Mouse (Mus musculus): ENCODE measurements around the gene Nme7.

Gene Nme7

GRCm38 (mm10) chr1:164440708-164441407, 136.9 kb downstream of the Nme7 start:
- no peak for DNase-seq

DNA sequence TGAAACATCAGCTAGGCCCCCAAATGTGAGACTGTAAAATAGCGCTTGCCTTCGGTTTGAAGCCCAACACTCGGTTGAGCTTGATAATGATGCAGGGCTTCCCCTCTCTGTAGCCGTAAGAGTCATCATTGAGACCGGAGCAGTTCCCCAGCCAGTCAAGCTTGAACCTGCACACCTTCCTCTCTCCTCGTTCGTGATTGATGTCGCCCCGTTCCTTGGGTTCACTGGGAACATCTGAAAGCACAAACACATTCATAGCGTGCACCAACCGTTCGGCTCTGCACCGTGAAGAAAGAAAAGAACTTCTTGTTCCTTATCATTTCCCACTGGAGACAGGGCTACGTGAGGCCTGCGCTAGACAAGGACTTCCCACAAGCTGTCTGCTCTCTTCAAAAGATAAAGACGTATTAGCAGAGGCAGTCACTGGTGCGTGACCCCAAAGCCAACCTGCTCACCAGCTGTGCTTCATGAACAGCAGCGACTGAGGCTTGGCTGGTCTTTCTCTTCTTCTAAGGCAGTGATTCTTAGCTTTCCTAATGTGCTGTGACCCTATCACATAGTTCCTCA, 137.6 kb downstream of the Nme7 start:
- DNase-seq = no peak

GRCm38 (mm10) chr1:164445620-164446162, 141.8 kb downstream of the Nme7 start:
- no peak for DNase-seq

DNA sequence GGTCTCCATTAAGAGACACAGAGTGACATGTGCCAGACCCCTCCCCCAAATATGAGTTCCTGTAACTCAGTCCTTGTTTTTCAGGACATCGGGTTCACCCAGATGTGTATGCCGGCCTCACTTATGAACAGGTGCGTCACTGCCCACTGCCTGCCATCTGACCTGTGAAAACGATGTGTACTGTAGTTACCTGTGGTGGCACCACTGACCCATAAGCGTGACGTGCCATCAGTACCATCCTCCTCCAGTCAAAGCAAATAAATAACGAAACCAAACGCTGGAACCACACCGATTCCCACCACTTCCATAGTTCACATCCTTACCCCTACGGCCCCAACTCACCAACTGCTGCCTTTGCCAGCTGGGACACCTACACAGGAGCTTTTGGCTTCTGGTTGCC, 142.6 kb downstream of the Nme7 start:
- DNase-seq = no peak

GRCm38 (mm10) chr1:164447521-164447920, 143.6 kb downstream of the Nme7 start:
- DNase-seq = no peak

DNA sequence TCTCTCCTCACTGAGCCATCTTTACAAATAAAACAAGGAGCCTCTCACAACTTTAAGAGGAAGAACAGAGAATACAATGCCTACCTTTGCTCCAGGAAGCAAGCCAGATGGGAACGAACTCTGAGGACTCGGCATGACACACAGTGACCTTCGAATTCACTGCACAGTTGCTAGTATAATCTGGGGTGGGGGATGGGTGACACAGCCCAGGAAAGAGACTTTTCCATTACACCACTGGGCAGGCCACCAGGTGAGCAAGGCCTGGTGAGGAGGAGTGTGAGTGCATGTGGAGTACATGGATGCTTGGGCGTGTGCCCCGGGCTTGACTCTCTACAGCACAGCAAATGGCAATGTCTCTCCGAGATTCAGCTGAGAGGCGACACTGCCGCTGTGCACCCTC, 145.7 kb downstream of the Nme7 start:
- DNase-seq = no peak

- DNase-seq = no peak
Observed at GRCm38 (mm10) chr1:164450231-164450630, 146.3 kb downstream of the Nme7 start.

DNA sequence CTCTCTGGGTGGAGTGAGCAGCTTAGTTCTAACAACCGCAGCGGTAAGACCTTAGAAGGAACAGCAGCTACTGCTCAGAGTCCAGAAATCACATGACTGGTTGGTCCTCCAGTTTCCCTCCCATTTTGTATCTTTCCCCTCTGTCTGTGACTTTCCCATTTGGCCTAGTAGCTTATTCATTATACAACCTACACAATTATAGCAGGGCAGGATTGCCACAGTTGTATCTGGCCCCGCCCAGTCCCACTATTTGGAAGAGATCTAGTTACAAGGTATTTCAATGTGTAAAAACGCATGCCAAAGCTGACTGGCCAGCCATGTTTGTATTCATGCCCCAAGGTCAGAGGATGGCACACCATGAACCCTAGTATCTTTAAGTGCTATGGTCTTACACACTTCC, 146.7 kb downstream of the Nme7 start:
- DNase-seq = no peak

DNA sequence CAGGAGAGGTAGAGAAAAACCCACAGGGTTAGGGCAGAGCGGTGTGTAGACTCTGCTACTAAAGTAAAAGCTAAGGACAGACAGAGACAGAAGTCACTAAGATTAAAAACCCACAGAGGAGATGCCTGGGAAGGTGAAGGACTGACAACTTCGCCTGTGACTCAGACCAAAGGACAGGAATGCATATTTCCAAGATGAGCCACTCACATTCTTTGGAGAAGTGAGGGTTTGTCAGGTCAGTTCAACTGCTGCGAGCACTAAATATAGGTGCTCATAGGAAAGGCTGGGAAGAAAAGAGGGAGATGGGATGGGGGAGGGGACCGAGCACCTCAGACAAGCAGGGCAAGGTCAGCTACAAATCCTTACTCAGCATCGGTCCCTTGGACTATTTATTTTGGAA, 147.4 kb downstream of the Nme7 start:
- no peak for DNase-seq

- no peak for DNase-seq
Observed at GRCm38 (mm10) chr1:164452580-164452979, 148.7 kb downstream of the Nme7 start.

DNA sequence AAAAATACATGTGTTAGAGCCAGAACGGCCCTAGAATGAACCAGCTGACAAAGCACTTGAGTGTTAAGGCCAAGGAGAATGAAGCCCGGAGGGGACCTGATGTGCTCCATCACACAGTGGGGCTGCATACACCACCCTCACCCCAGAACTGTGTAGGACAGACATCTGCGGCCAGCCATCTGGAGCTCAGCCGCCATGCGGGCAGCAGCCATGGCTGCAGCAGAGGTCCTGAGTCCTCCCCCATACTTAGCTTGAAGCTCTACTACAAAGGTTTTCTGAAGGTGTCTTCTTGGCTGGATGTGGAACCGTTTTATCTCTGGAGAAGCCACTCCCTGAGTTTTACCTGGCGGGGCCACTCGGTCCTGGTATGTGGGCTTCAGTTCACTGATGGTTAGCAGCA, 149.2 kb downstream of the Nme7 start:
- DNase-seq = no peak

DNA sequence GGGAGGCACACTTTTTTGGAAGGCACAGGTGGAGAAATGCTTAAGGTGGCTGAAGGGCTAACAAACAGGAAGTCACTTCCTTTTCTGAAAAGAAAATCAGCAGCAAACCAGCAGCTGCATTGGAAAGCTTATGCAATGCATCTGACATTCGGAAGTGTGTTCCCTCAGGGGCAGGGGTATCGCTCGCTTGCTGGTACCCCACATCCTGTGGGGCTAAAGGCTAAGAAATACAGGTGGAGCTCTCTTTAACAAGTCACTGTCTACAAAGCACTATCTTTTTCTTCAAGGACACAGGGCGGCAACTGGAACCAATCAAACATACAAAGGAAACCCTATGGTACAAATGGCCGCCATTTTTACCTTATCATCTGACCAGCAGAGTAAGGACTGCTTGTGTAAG, 149.8 kb downstream of the Nme7 start:
- DNase-seq = peak; percentile 43 to 44

GRCm38 (mm10) chr1:164454747-164455400, 151.0 kb downstream of the Nme7 start:
- no peak for DNase-seq

DNA sequence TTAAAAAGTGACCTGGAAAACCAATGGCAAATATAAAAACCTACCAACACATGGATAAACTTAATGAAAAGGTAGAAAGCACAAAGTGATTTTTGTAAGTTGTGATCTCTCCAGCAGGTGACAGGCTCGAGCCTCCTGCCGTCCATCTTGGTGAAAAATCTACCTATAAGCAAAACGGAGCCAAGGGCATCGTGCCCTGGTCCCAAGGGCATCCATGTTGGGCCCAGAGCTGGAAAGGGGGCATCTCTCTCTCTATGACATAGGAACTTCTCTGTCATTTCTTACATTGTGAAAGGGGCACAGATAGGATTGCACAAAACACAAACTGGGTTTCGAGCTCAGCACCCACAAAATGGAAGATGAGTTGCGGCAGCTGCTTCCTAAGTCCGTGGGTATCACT, 151.7 kb downstream of the Nme7 start:
- DNase-seq = peak; percentile 21 to 29

DNA sequence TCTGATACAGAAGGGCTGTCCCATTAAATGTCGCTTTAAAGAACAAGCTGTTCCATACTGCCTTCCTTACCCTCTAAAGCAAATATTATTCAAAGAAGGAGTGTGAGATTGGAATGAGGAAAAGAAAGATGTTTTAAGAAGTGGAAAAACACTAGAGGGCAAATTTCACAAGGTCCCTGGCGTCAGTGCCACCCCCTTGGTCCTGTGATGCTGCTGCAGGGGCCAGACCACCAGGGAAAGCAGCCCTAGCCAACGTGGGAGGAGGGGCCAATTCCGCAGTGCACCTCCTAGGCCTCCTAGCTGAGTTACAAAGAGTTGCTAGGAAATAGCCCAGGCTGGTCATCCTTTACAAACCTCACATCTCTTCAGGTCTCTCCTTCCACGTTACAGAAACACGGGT, 152.1 kb downstream of the Nme7 start:
- DNase-seq = no peak

GRCm38 (mm10) chr1:164456731-164457130, 152.8 kb downstream of the Nme7 start:
- peak in 1 of 2 experiments; percentile 7 for DNase-seq

DNA sequence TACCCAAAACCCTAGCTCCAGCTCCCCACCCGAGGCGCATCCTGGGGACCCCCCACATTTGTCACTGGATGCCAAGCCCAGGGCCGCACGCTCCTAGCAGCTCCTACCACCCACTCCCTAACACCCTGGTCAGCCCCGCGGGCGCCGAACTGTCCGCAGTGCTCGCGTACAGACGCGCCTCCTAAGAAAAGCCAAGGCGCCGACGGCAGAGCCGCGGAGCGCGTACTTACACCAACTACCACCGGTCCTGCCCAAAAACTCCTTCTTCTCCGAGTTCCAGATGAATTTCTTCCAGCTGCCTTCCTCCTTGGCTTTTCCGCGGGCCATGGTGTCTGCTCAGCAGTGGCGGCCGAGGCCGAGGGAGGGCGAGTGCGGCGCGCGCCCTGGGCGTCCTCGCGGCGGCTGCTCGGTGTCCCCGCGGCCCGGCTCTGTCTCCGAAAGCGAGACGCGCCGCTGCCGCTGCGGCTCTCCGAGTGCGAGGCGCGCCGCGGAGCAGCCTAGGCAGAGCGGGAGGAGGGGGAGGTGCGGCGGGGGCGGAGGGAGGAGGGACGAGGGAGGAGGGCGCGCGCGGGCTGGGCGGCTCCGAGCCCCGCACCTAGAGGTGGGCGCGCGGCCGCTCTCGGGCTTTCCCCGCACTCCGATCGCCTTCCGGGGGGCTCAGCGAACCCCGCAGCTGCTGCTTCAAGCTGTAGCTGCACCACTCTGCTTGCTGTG, 153.8 kb downstream of the Nme7 start:
- DNase-seq = peak; percentile 46 to 63

DNA sequence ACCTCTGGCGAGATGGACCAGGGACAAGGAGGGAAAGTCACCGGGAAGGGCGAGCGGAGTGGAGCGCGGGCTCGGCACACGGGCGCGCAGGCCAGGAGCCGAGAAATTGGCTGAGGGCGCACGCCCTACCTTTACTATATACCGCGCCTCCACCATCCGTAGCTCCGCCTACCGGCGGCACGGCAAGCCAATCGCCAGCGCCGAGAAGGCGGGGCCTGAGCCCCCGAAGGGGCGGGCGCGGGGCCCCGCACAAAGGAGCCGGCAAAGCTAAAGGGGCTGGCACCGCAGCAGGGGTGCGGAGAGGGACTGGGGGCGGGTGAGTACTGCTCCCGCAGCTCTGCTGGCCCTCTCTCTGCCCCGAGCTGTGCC, 154.3 kb downstream of the Nme7 start, which contains the start of gene Atp1b1:
Gene Atp1b1, minus strand, starts transcription at position 111 of the 369 bp plus-strand sequence.
- DNase-seq = peak; percentile 84 to 85

DNA sequence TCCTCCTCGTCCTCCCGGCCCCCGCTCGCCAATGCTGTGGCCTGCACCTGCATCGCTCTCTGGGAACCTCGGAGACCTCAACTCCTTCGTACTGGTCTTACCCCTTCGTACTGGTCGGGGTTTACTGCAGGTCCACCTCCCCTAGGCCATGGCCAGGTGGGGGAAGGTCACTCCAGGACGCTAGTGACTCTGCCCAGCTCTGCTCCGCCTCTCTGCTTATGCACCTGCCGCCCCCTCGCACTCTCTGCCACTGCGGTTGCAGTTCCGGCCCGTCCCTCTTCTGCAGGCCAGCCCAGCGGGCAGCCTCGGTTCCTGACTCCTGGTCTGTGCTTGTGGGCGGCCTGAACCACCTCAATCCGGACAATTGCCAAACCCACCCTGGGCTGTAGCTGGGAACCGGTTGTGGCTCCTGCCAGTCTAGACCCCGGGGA, 154.7 kb downstream of the Nme7 start:
- peak in 1 of 2 experiments; percentile 36 for DNase-seq

DNA sequence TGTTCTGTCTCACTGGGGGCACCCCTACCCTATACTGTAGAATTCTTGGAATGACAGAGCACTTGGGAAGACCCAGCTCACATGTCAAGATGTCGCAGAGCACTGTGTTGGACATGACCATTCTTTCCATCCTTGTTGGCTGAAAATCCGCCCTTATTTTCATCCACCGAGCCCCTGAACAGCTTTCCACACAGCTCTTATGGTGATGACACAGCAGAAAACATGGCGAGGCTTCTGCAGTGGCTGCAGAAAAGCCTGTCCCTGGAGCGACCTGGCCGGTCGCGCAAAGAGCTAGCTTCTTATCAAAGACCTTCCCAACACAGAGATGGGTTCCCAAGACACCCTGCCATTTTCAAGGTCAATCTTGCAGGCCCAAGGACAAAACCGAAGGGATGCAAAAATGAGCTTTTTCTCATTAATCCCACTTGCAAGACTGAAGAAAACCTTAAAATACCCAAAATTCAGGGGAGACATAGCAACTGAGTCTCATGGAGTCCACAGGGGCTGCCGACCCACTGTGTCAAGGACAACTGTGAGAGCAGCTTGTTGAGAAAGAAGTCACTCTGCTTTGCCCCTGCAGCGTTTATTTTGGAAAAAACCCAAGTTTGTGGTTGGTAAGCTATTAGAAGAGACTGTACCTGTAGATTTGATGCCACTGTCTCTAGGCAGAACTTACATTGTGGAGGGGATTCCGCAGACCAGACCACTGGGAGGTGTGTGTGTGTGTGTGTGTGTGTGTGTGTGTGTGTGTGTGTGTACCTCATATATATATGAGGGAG, 155.4 kb downstream of the Nme7 start:
- DNase-seq = no peak

DNA sequence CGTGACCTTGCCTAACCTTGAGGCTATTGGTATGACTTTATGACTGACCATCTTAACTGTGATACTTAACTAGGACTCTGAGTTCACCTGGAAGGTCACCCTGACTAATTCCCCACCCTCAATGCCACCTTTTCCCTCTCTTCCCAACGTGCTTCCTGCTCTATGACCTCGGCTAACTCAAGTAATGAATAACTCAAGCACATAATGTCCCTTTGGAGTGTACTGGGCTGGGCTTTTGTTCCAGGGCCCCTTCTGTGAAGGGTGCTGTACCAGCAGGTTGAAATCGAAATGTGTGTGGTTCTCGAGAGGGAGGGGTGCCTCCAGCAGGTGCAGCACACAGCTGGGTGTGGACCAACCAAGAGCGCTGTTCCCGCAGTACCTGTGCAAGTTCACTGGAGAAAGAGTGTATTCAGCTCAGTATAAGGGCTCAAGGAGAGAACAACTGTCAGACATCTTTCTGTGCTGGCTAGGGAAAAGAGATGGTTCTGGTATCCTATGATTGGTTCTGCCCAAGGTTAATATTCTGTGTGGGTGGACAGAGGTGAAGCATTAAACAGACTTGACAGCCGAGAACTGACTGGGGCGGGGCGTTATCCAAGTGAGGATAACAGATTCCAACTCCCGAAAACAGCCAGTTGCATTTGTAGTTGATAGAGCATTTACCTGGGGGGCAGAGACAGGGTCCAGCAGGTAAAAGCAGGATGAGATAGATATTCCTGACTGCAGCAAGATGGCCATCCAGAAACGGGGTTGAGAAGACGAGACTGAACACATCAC, 157.2 kb downstream of the Nme7 start:
- DNase-seq = no peak

DNA sequence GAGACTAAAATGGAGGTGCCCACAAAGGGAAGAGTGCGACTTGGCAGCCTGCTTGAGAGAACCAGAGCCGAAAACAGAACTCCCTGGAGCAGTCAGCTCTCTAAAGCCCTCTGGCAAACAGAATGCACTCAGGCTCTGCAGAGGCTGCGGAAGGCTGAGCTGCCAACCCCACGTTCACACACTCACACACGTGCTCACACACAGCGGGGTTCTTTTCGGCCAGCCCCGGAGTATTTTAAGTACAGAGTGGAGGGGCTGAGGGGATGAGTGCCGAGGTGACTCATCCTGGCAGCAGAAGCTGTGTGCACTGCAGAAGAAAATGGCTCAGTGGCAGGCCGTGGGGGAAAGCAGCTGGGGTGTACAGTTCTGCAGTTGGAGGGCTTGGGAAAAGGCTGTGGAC, 157.8 kb downstream of the Nme7 start:
- DNase-seq = no peak
